Mouse (Mus musculus) gonadal fat pad, adult 2 months (tissue): ENCODE results near the gene Cog8. TPM values are rescaled to one million over a fixed set of nuclear protein-coding genes. Genes with fewer than 3 reads are reported as not detected.

Experiments
- DNase-seq: peaks from one replicate; pipeline ENCODE4 v3.0.0-alpha.2; 2012; ENCODE audit warnings: low read depth
- polyA plus RNA-seq: library from polyadenylated mRNA; depleted of rRNA; stranded (reverse); fragments of >200 nt; gene quantifications from 2 replicates; pipeline ENCODE4 v1.2.3, GENCODE M21; 2012; rRNA removed

Gene Cog8
- 41.3 and 52.7 TPM in 2 replicates for polyA plus RNA-seq

- peak; percentile 81 for DNase-seq
These were observed at the start of gene Cog8, which contains the start of gene Nip7 for GRCm38 (mm10) chr8:107056076-107056972. Gene Cog8, minus strand, starts transcription at chr8:107056689. Gene Nip7, plus strand, starts transcription at chr8:107056877.

GRCm38 (mm10) chr8:107104547-107104946, 48.1 kb upstream of the Cog8 start:
- DNase-seq, result no peak

- DNase-seq, result peak; percentile 79
These were observed 44.1 kb upstream of the Cog8 start for GRCm38 (mm10) chr8:107100635-107101034.

- no peak for DNase-seq
These were observed 40.0 kb upstream of the Cog8 start, which contains the start of gene Terf2 for GRCm38 (mm10) chr8:107096366-107097036. Gene Terf2, minus strand, starts transcription at chr8:107096547.

GRCm38 (mm10) chr8:107095717-107096365, 39.4 kb upstream of the Cog8 start:
- DNase-seq, result no peak

- no peak for DNase-seq
These were observed 34.0 kb upstream of the Cog8 start for GRCm38 (mm10) chr8:107090531-107090930.

- DNase-seq, result no peak
These were observed 32.1 kb upstream of the Cog8 start for GRCm38 (mm10) chr8:107088526-107089063.

- no peak for DNase-seq
These were observed 29.5 kb upstream of the Cog8 start for GRCm38 (mm10) chr8:107086018-107086417.

- no peak for DNase-seq
These were observed 28.9 kb upstream of the Cog8 start for GRCm38 (mm10) chr8:107085358-107085757.

- no peak for DNase-seq
These were observed 19.9 kb upstream of the Cog8 start for GRCm38 (mm10) chr8:107076239-107076888.

- no peak for DNase-seq
These were observed 17.6 kb upstream of the Cog8 start for GRCm38 (mm10) chr8:107074128-107074527.

- DNase-seq, result no peak
These were observed 17.2 kb upstream of the Cog8 start for GRCm38 (mm10) chr8:107073706-107074105.

- DNase-seq, result no peak
These were observed 9.3 kb upstream of the Cog8 start, which contains the start of gene Tmed6 for GRCm38 (mm10) chr8:107065511-107066496. Gene Tmed6, minus strand, starts transcription at chr8:107065644.

- DNase-seq, result no peak
These were observed 6.1 kb upstream of the Cog8 start for GRCm38 (mm10) chr8:107062613-107063012.

GRCm38 (mm10) chr8:107056973-107057369, 482 bp upstream of the Cog8 start:
- no peak for DNase-seq

- no peak for DNase-seq
These were observed 4.4 kb downstream of the Cog8 start for GRCm38 (mm10) chr8:107052046-107052445.

GRCm38 (mm10) chr8:107049480-107049879, 7.0 kb downstream of the Cog8 start:
- no peak for DNase-seq

- no peak for DNase-seq
These were observed 8.2 kb downstream of the Cog8 start, which contains the start of gene Pdf for GRCm38 (mm10) chr8:107048061-107048941. Gene Pdf, minus strand, starts transcription at chr8:107048614.

GRCm38 (mm10) chr8:107046976-107047375, 9.5 kb downstream of the Cog8 start:
- no peak for DNase-seq
